Mouse (Mus musculus) lung, adult 2 months (tissue): ENCODE measurements around the gene Srsf6.

Experiments
- CTCF ChIP-seq: fragments of 200-500 bp; IDR thresholded peaks from 2 replicates; pipeline ENCODE4 v1.5.1; 2011; ENCODE audit warnings: mild to moderate bottlenecking, low read length, control low read depth; ENCODE audit not compliant: insufficient read depth
- POLR2A ChIP-seq: fragments of 200-500 bp; IDR thresholded peaks from 2 replicates; pipeline ENCODE4 v1.6.1; 2011; ENCODE audit warnings: low read depth, mild to moderate bottlenecking, control low read depth, low read length, borderline replicate concordance; ENCODE audit errors: extremely low read depth

DNA sequence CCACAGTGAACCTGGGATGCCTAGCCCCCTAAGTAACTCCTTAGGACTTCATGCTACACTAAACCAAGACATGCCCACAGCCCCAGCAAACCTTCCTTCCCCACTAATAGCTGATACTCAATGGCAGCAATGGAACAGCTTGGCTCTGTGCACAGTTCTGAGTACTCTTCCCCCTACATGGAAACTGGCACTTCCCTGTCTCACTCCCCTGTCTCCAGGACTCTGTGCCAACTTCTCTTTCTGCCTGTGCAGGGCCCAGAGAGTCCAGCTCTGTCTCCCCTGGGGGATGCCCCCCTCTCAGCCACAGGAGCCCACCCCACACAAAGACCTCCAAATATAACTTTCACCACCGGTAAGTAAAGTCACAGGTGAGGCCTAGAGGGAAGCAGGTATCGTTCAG is 35.4 kb downstream of the Srsf6 start:
- TF ChIP-seq CTCF, result no peak
- TF ChIP-seq POLR2A, result no peak
